Mouse (Mus musculus): ENCODE measurements around the gene Cpb1. TPM values are rescaled to one million over a fixed set of nuclear protein-coding genes. Genes with fewer than 3 reads are reported as not detected.

Gene Cpb1
- 1,149 TPM for polyA plus RNA-seq (2014; fragmentation: Illumina TruSeq; extraction: RNeasy Lipid Tissue Mini Kit (QIAGEN cat#74804); ENCODE audit: low replicate concordance)

DNA sequence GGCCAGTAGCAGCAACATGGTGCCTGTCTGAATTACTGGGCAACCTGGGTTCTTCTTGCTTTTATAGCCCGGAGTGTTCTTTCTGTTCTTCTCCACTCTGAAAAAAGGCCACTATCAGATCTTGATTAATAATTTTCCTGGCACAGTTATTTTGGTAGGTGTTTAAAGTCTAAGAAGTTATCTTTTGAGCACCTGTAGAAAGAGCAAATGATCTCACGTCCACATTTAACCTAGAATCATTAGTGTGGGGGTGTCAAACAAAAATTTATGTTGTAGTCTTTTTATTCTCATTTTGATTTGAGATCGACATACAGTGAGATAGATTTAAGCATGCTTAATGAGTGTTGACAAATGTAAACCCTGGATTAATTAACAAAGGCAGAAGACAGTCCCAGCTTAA, at the start of gene Cpb1:
TSS of gene Cpb1 (minus strand) at position 101 of the 400 bp plus-strand sequence.

DNA sequence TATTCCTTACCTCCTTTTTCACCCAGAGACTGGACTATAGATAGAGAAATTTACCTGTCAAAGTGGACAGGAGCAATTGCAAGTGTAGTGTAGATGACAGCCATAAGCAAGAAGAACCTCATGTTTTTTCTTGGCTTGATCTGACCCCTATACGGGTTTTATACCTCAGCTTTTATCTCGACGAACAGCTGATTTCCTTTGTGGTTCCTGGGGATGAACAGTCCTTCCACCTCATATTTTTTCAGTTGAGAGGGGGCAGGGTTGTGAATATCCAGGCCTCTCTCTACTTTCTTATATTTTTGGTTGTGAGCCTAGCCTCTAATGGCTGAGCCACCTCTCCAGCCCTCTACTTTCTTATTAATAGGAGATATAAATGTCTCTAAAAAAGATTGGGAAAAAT, 33.5 kb downstream of the Cpb1 start, which contains the start of gene Cpa3:
TSS of gene Cpa3 (minus strand) at position 132 of the 400 bp plus-strand sequence.

Other genes starting within 250 kb of the Cpb1 start
- 40.4 TPM for gene Hps3, start 240.4 kb downstream of the Cpb1 start, polyA plus RNA-seq (2014; fragmentation: Illumina TruSeq; extraction: RNeasy Lipid Tissue Mini Kit (QIAGEN cat#74804); ENCODE audit: low replicate concordance)
- 58.3 TPM for gene Hltf, start 217.9 kb downstream of the Cpb1 start, polyA plus RNA-seq (2014; fragmentation: Illumina TruSeq; extraction: RNeasy Lipid Tissue Mini Kit (QIAGEN cat#74804); ENCODE audit: low replicate concordance)
- 31.4 TPM for gene Gyg, start 120.4 kb downstream of the Cpb1 start, polyA plus RNA-seq (2014; fragmentation: Illumina TruSeq; extraction: RNeasy Lipid Tissue Mini Kit (QIAGEN cat#74804); ENCODE audit: low replicate concordance)
- gene Cpa3, start 33.6 kb downstream of the Cpb1 start, polyA plus RNA-seq (2014; fragmentation: Illumina TruSeq; extraction: RNeasy Lipid Tissue Mini Kit (QIAGEN cat#74804); ENCODE audit: low replicate concordance) = 1.3 TPM
- 1.4 TPM for gene Agtr1b, start 91.4 kb upstream of the Cpb1 start, polyA plus RNA-seq (2014; fragmentation: Illumina TruSeq; extraction: RNeasy Lipid Tissue Mini Kit (QIAGEN cat#74804); ENCODE audit: low replicate concordance)